Mouse (Mus musculus): ENCODE data around the gene Sh3gl2. TPM values are rescaled to one million over a fixed set of nuclear protein-coding genes. Genes with fewer than 3 reads are reported as not detected.

Sh3gl2 gene
- polyA plus RNA-seq, 1 experiment from 2014 or later: 9.7 TPM

DNA sequence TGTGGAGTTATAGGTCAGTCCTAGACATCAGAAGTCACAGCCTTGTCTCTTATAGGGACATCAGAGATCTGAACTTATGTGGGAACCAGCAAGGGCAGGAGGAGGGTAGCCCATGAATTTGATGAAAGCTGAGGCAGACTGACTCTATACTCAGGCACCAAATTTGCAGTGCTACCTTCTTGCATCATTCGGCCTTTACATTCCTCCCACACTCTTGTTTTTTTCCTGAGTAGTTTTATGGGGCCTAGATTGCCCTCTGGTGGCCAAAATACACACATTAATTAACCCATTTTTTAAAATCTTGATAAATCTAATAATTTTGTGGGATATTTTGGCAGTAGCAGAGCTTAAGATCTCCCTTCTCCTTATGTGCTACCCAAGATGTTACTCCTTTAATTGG lies 186.9 kb downstream of the Sh3gl2 start:
- ATAC-seq (ENCODE audit: low FRiP score, low TSS enrichment) (no peak), DNase-seq (ENCODE audit: low spot score) (no peak)
- TF ChIP-seq EP300 (optimal IDR thresholded peaks at IDR 0.05) (no peak), CTCF (IDR thresholded peaks at IDR 0.05; ENCODE audit: low read depth) (peak; percentile 75)
- no peaks in the 10 kb centered on the region for H3K4me1 ChIP-seq (replicated peaks; ENCODE audit: control insufficient read depth, insufficient read depth)
- H3K9me3 ChIP-seq (ENCODE audit: control insufficient read depth, low read length): no peaks in the 10 kb centered on the region
- no peak overlapping the region for H3K9ac ChIP-seq (ENCODE audit: low read length)
- H3K4me2 ChIP-seq (replicated peaks; ENCODE audit: low read depth): no peak overlapping the region
- no peak overlapping the region for H3K4me3 ChIP-seq (ENCODE audit: low read depth, low read length)
- H3K27me3 ChIP-seq (ENCODE audit: control insufficient read depth, insufficient read depth, low read length): no peaks in the 10 kb centered on the region
- H3K36me3 ChIP-seq (ENCODE audit: control insufficient read depth, insufficient read depth, low read length): no peaks in the 10 kb centered on the region
- 60% methylated on average over 1 of the region's 1 CpGs for WGBS
- H3K27ac ChIP-seq (replicated peaks): no peak overlapping the region

DNA sequence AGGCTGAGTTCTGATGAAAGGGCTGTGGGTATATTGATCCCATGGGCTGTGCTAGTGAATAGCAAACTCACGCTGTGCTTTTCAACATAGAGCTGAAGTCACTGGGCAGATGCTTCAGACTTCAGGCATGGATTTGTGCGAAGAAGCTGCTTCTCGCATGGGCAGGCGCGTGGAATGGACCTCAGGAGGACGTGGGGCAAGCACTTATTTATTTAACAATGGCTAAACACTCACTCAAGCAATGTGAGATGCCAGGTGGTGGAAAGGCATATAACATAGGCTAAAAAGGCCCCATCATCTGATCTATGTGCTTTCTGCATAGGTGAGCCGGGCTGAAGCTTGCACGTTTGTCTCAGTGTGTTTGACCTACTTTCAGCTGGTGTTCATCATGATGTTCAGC lies 193.8 kb downstream of the Sh3gl2 start:
- H3K27ac ChIP-seq (replicated peaks): no peak overlapping the region
- ATAC-seq (ENCODE audit: low FRiP score, low TSS enrichment) (no peak), DNase-seq (ENCODE audit: low spot score) (no peak)
- no peak for TF ChIP-seq CTCF (IDR thresholded peaks at IDR 0.05; ENCODE audit: low read depth)
- no peak for TF ChIP-seq EP300 (optimal IDR thresholded peaks at IDR 0.05)
- 75% methylated on average over 8 of the region's 8 CpGs for WGBS
- no peak overlapping the region for H3K9ac ChIP-seq (ENCODE audit: low read length)
- no peaks in the 10 kb centered on the region for H3K36me3 ChIP-seq (ENCODE audit: control insufficient read depth, insufficient read depth, low read length)
- H3K27me3 ChIP-seq (ENCODE audit: control insufficient read depth, insufficient read depth, low read length): no peaks in the 10 kb centered on the region
- H3K4me1 ChIP-seq (replicated peaks; ENCODE audit: control insufficient read depth, insufficient read depth): no peaks in the 10 kb centered on the region
- H3K4me2 ChIP-seq (replicated peaks; ENCODE audit: low read depth): no peak overlapping the region
- no peak overlapping the region for H3K4me3 ChIP-seq (ENCODE audit: low read depth, low read length)
- H3K9me3 ChIP-seq (ENCODE audit: control insufficient read depth, low read length): no peaks in the 10 kb centered on the region

DNA sequence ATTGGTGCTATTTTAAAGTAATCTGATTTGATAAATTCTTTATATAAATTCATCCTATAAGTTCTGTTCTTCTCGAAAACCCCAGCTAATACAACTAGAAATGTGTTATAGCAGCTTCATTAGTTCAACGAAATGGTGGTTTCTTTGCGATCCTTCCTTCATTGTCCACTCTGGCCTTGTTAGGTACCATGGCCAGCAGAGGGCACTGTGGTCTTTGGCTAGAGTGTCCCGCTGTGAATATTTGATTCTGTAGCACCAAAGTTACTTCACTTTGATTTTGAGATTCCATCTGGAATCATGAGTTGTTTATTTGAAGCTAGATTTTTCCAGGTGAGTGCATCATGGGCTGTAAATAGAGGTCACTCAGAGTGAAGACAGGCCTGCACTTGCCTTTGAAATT lies 197.9 kb downstream of the Sh3gl2 start:
- 33% methylated on average over 4 of the region's 4 CpGs for WGBS
- TF ChIP-seq CTCF (IDR thresholded peaks at IDR 0.05; ENCODE audit: low read depth) (peak; percentile 91), EP300 (optimal IDR thresholded peaks at IDR 0.05) (no peak)
- no peak overlapping the region for H3K4me2 ChIP-seq (replicated peaks; ENCODE audit: low read depth)
- no peaks in the 10 kb centered on the region for H3K9me3 ChIP-seq (ENCODE audit: control insufficient read depth, low read length)
- ATAC-seq (ENCODE audit: low FRiP score, low TSS enrichment): no peak
- H3K4me1 ChIP-seq (replicated peaks; ENCODE audit: control insufficient read depth, insufficient read depth): no peaks in the 10 kb centered on the region
- H3K9ac ChIP-seq (ENCODE audit: low read length): no peak overlapping the region
- no peak overlapping the region for H3K27ac ChIP-seq (replicated peaks)
- no peaks in the 10 kb centered on the region for H3K36me3 ChIP-seq (ENCODE audit: control insufficient read depth, insufficient read depth, low read length)
- peak; percentile 78 for DNase-seq (ENCODE audit: low spot score)
- no peaks in the 10 kb centered on the region for H3K27me3 ChIP-seq (ENCODE audit: control insufficient read depth, insufficient read depth, low read length)
- H3K4me3 ChIP-seq (ENCODE audit: low read depth, low read length): no peak overlapping the region

DNA sequence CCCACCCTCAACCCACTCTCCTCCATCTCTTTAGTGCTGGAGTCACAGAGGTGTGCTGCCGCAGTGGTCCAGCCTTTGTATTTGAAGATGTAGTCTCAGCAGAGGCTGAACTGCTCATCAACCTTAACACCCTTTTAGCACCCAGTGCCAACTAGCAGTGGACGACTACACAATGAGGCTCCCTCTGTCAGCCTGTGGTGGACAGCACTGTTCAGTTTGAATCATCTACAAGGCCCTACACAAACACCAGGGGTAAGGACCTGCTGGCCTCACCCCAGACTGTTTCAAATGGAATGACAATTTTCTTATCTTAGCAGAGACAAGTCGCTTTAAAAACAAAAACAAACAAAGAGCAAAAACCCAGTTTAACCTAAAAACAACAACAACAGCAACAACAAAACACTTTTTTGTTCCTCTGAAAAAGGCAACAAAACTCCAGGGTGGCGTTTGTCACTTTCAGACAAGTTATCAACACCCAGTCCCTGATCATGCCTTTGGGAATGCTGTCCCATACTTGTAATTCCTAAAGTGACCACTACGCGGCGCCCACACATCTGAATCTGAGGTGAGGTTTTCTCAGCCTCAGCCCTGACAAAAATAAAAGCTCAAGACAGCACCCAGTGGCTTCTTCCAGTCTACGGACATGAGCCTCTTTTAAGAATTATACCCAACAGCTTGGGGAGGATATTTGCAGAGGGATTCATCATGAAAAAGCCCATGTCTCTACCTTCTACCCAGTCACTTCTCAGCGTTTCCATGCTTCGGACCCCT lies 199.7 kb downstream of the Sh3gl2 start:
- no peak; the same call in 1 of the 2 replicates for ATAC-seq (ENCODE audit: low FRiP score, low TSS enrichment)
- Histone ChIP-seq H3K4me3 (ENCODE audit: low read depth, low read length) (no peak overlapping the region), H3K27ac (replicated peaks) (no peak overlapping the region), H3K4me2 (replicated peaks; ENCODE audit: low read depth) (no peak overlapping the region), H3K36me3 (ENCODE audit: control insufficient read depth, insufficient read depth, low read length) (no peaks in the 10 kb centered on the region), H3K9ac (ENCODE audit: low read length) (no peak overlapping the region), H3K27me3 (ENCODE audit: control insufficient read depth, insufficient read depth, low read length) (no peaks in the 10 kb centered on the region), H3K4me1 (replicated peaks; ENCODE audit: control insufficient read depth, insufficient read depth) (no peaks in the 10 kb centered on the region), H3K9me3 (ENCODE audit: control insufficient read depth, low read length) (no peaks in the 10 kb centered on the region)
- no peak for TF ChIP-seq EP300 (optimal IDR thresholded peaks at IDR 0.05)
- TF ChIP-seq CTCF (IDR thresholded peaks at IDR 0.05; ENCODE audit: low read depth): peak; percentile 95
- WGBS: 41% methylated on average over 10 of the region's 10 CpGs
- peak; percentile 74 for DNase-seq (ENCODE audit: low spot score)

DNA sequence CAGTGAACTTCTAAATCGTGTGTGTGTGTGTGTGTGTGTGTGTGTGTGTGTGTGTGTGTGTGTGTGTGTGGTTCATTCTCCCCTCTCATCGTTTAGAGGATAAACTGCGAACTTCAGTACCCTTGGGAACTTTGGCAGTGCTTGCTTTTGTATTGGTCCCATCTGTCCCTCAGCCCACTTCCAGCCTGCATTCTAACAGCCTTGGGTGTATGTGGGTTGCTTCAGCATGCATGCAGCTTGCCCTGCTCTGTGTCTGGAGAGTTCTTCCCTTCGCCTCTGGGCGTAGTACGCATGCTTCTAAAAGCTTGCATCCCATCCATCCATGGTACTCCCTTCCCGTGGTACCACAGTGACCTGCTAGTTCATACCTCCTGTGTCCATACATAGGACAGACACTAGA lies 200.3 kb downstream of the Sh3gl2 start:
- no peaks in the 10 kb centered on the region for H3K27me3 ChIP-seq (ENCODE audit: control insufficient read depth, insufficient read depth, low read length)
- no peaks in the 10 kb centered on the region for H3K36me3 ChIP-seq (ENCODE audit: control insufficient read depth, insufficient read depth, low read length)
- no peak overlapping the region for H3K9ac ChIP-seq (ENCODE audit: low read length)
- DNase-seq (ENCODE audit: low spot score): no peak
- no peak overlapping the region for H3K4me3 ChIP-seq (ENCODE audit: low read depth, low read length)
- H3K4me2 ChIP-seq (replicated peaks; ENCODE audit: low read depth): no peak overlapping the region
- TF ChIP-seq EP300 (optimal IDR thresholded peaks at IDR 0.05) (no peak), CTCF (IDR thresholded peaks at IDR 0.05; ENCODE audit: low read depth) (no peak)
- H3K27ac ChIP-seq (replicated peaks): no peak overlapping the region
- no peaks in the 10 kb centered on the region for H3K4me1 ChIP-seq (replicated peaks; ENCODE audit: control insufficient read depth, insufficient read depth)
- H3K9me3 ChIP-seq (ENCODE audit: control insufficient read depth, low read length): no peaks in the 10 kb centered on the region
- no peak for ATAC-seq (ENCODE audit: low FRiP score, low TSS enrichment)
- 79% methylated on average over 7 of the region's 7 CpGs for WGBS

DNA sequence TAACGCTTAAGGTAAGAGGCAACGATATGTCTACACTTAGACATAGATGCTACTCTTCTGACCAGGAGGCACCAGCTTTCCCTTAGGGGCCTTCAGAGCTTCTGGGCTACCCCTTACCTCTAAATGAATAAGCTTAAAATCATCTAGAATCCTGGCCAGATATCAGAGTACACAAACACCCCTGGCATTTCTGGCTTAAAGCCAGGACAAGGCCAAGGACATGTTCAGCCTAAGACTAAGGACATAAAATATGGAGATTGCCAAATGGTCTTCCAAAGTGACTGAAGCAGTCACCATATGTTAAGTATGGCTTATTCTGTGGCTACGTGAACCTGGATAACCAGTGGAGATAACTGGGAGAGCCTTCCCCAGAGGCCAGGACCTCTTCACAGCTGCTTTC lies 211.5 kb downstream of the Sh3gl2 start:
- no peak overlapping the region for H3K4me2 ChIP-seq (replicated peaks; ENCODE audit: low read depth)
- no peaks in the 10 kb centered on the region for H3K9me3 ChIP-seq (ENCODE audit: control insufficient read depth, low read length)
- ATAC-seq (ENCODE audit: low FRiP score, low TSS enrichment): no peak
- 93% methylated on average over 3 of the region's 3 CpGs for WGBS
- H3K27ac ChIP-seq (replicated peaks): no peak overlapping the region
- TF ChIP-seq EP300 (optimal IDR thresholded peaks at IDR 0.05) (no peak), CTCF (IDR thresholded peaks at IDR 0.05; ENCODE audit: low read depth) (no peak)
- H3K9ac ChIP-seq (ENCODE audit: low read length): no peak overlapping the region
- no peaks in the 10 kb centered on the region for H3K27me3 ChIP-seq (ENCODE audit: control insufficient read depth, insufficient read depth, low read length)
- H3K36me3 ChIP-seq (ENCODE audit: control insufficient read depth, insufficient read depth, low read length): no peaks in the 10 kb centered on the region
- no peak for DNase-seq (ENCODE audit: low spot score)
- no peaks in the 10 kb centered on the region for H3K4me1 ChIP-seq (replicated peaks; ENCODE audit: control insufficient read depth, insufficient read depth)
- no peak overlapping the region for H3K4me3 ChIP-seq (ENCODE audit: low read depth, low read length)
